Mouse (Mus musculus) adrenal gland, postnatal 14 days (tissue): ENCODE results near the gene Gm17542. TPM values are rescaled to one million over a fixed set of nuclear protein-coding genes. Genes with fewer than 3 reads are reported as not detected.
"Not testable (repeated sequence)": the region's sequence is repeated elsewhere in the genome, so short reads cannot be mapped to it uniquely, and the experiment has no call there.

Experiments used
- DNase-seq: peaks from one replicate; pipeline ENCODE4 v3.0.0; 2021; ENCODE audit warnings: mixed read lengths
- long read RNA-seq, 2 experiments: library from polyadenylated mRNA; stranded (forward); transcript quantifications; one replicate each; pipeline ENCODE4 v2.0.0; 2021
- total RNA-seq: library from RNA; stranded (reverse); gene quantifications from 2 replicates; pipeline ENCODE4 v1.2.3, GENCODE M21; 2021

Gm17542 gene
- total RNA-seq, result not detected in 2 replicates
- long read RNA-seq, experiment 1, result 0 reads
- long read RNA-seq, experiment 2, result 0 reads

GRCm38 (mm10) chr10:58718110-58718509 is at the start of gene Gm17542:
Gene Gm17542 (minus strand): TSS chr10:58718210.
- not testable (repeated sequence) for DNase-seq

- peak; percentile 8 for DNase-seq
These were observed 21.8 kb upstream of the Gm17542 start for GRCm38 (mm10) chr10:58739779-58740178.

- DNase-seq, result no peak
These were observed 20.1 kb upstream of the Gm17542 start for GRCm38 (mm10) chr10:58738152-58738551.

- DNase-seq, result no peak
These were observed 3.2 kb downstream of the Gm17542 start for GRCm38 (mm10) chr10:58714789-58715148.

- DNase-seq, result peak; percentile 8
These were observed 3.9 kb downstream of the Gm17542 start for GRCm38 (mm10) chr10:58713855-58714788.

GRCm38 (mm10) chr10:58713225-58713624 is 4.8 kb downstream of the Gm17542 start:
- no peak for DNase-seq

GRCm38 (mm10) chr10:58709021-58709420 is 9.0 kb downstream of the Gm17542 start:
- peak; percentile 33 for DNase-seq

- DNase-seq, result no peak
These were observed 17.4 kb downstream of the Gm17542 start for GRCm38 (mm10) chr10:58700578-58700977.

GRCm38 (mm10) chr10:58700160-58700559 is 17.9 kb downstream of the Gm17542 start:
- DNase-seq, result no peak

GRCm38 (mm10) chr10:58698955-58699354 is 19.1 kb downstream of the Gm17542 start:
- DNase-seq, result no peak

GRCm38 (mm10) chr10:58691051-58691450 is 27.0 kb downstream of the Gm17542 start:
- no peak for DNase-seq

GRCm38 (mm10) chr10:58679298-58679697 is 38.7 kb downstream of the Gm17542 start:
- DNase-seq, result no peak

GRCm38 (mm10) chr10:58675533-58675932 is 42.5 kb downstream of the Gm17542 start, which contains the start of gene Edar:
Gene Edar (minus strand): TSS chr10:58675654.
- DNase-seq, result peak; percentile 91

- DNase-seq, result peak; percentile 82
These were observed 44.5 kb downstream of the Gm17542 start for GRCm38 (mm10) chr10:58673278-58674061.

GRCm38 (mm10) chr10:58672557-58673277 is 45.3 kb downstream of the Gm17542 start:
- DNase-seq, result no peak

- peak; percentile 62 for DNase-seq
These were observed 54.1 kb downstream of the Gm17542 start for GRCm38 (mm10) chr10:58663868-58664267.

Other genes starting within 250 kb of the Gm17542 start
- 3.8 and 5.2 TPM in 2 replicates for gene Ccdc138, start 220.3 kb downstream of the Gm17542 start, total RNA-seq
- 0.11 and 0.23 TPM in 2 replicates for gene Edar, start 42.6 kb downstream of the Gm17542 start, total RNA-seq
- gene Sh3rf3, start 95.1 kb upstream of the Gm17542 start, total RNA-seq, result 1.3 and 1.8 TPM in 2 replicates